Mouse (Mus musculus) heart, embryonic 14.5 days (tissue): Measurements from ENCODE around the gene Adamts6. TPM values are rescaled to one million over a fixed set of nuclear protein-coding genes. Genes with fewer than 3 reads are reported as not detected.

Source experiments
- ATAC-seq: fragments of 200-750 bp; cut with Nextera tagmentation; 2 replicates; pipeline ENCODE4 v1.8.0; 2017; ENCODE audit warnings: low read depth, moderate TSS enrichment; ENCODE audit not compliant: insufficient number of reproducible peaks, insufficient read depth, low FRiP score
- H3K27ac ChIP-seq, 2 experiments: fragments of 200-500 bp in 1 of 2; fragments of 300-500 bp in 1 of 2; sonication (generic) in 1 of 2; replicated peaks in 1 of 2; 2 replicates each; pipeline ENCODE4 v1.5.1; 2012 to 2014; ENCODE audit warnings: low read depth in 2 of 2, low read length in 2 of 2, control low read depth in 1 of 2, mild to moderate bottlenecking in 1 of 2, mixed read lengths in 1 of 2; ENCODE audit not compliant: control insufficient read depth in 1 of 2, insufficient read depth in 1 of 2
- H3K27me3 ChIP-seq: fragments of 300-500 bp; sonication (generic); 2 replicates; pipeline ENCODE4 v1.6.1; 2014; ENCODE audit warnings: mild to moderate bottlenecking, low read length, control low read depth; ENCODE audit not compliant: control insufficient read depth, insufficient read depth
- H3K36me3 ChIP-seq: fragments of 300-500 bp; sonication (generic); 2 replicates; pipeline ENCODE4 v1.6.1; 2014; ENCODE audit warnings: mild to moderate bottlenecking, control low read depth, low read length, mixed read lengths; ENCODE audit not compliant: control insufficient read depth, insufficient read depth
- H3K4me1 ChIP-seq, 2 experiments: fragments of 200-500 bp in 1 of 2; fragments of 300-500 bp in 1 of 2; sonication (generic) in 1 of 2; 2 replicates each; pipeline ENCODE4 v1.6.1; 2012 to 2014; ENCODE audit warnings: low read length in 2 of 2, control low read depth in 1 of 2, mixed read lengths in 1 of 2; ENCODE audit not compliant: control insufficient read depth in 2 of 2, insufficient read depth in 2 of 2
- H3K4me2 ChIP-seq: fragments of 300-500 bp; sonication (generic); 2 replicates; pipeline ENCODE4 v1.6.1; 2014; ENCODE audit warnings: mild to moderate bottlenecking, low read length
- H3K4me3 ChIP-seq, 2 experiments: fragments of 200-500 bp in 1 of 2; fragments of 300-500 bp in 1 of 2; sonication (generic) in 1 of 2; 2 replicates each; pipeline ENCODE4 v1.5.1; 2012 to 2014; ENCODE audit warnings: low read length in 2 of 2, mild to moderate bottlenecking in 2 of 2, control low read depth in 1 of 2, low read depth in 1 of 2, moderate library complexity in 1 of 2; ENCODE audit not compliant: control insufficient read depth in 1 of 2, insufficient read depth in 1 of 2
- H3K9ac ChIP-seq: fragments of 300-500 bp; sonication (generic); 2 replicates; pipeline ENCODE4 v1.6.1; 2014; ENCODE audit warnings: mild to moderate bottlenecking, low read length
- H3K9me3 ChIP-seq: fragments of 300-500 bp; sonication (generic); 2 replicates; pipeline ENCODE4 v1.6.1; 2016; ENCODE audit warnings: low read length, control low read depth; ENCODE audit not compliant: control insufficient read depth
- WGBS: fragments of 180-500 bp; shearing (Covaris S2); extraction: QIAGEN DNeasy Blood & Tissue Kit; methylation state at CpG from one replicate; pipeline ENCODE4 v1.1.7; 2014; 5-methylcytosine and 5-hydroxymethylcytosine counted together
- polyA plus RNA-seq: library from polyadenylated mRNA; unstranded; fragments of >200 nt; fragmentation: Nextera tagmentation; extraction: Ambion mirVana; gene quantifications from 2 replicates; pipeline ENCODE4 v1.2.1, GENCODE M21; 2014

Gene Adamts6
- polyA plus RNA-seq, 1 experiment from 2014 or later: 9.8 TPM

GRCm38 (mm10) chr13:104289176-104289575 lies 1.5 kb downstream of the Adamts6 start:
- H3K27me3 ChIP-seq: no peaks in the 10 kb centered on the region
- no peaks in the 10 kb centered on the region for H3K9me3 ChIP-seq
- peak overlapping the region in 1 of 2 experiments; percentile 50; a peak in 2 of 4 replicates for H3K4me3 ChIP-seq
- H3K4me2 ChIP-seq: peak overlapping the region; percentile 79
- H3K9ac ChIP-seq: peak overlapping the region; percentile 86
- peak overlapping the region in 1 of 2 experiments; percentile 94; a peak in 1 of 4 replicates for H3K27ac ChIP-seq
- ATAC-seq: no peak
- peaks cover 0 to 6% of the 10 kb centered on the region in 2 experiments; a peak in 1 of 4 replicates for H3K4me1 ChIP-seq
- no peaks in the 10 kb centered on the region for H3K36me3 ChIP-seq

- Histone ChIP-seq H3K27me3 (no peaks in the 10 kb centered on the region), H3K36me3 (peaks cover 43% of the 10 kb centered on the region), H3K9me3 (no peaks in the 10 kb centered on the region), H3K9ac (no peak overlapping the region), H3K4me2 (no peak overlapping the region), H3K4me1 (peaks cover 0 to 10% of the 10 kb centered on the region in 2 experiments; a peak in 3 of 4 replicates), H3K4me3 (no peak overlapping the region), H3K27ac (no peak overlapping the region)
- no peak for ATAC-seq
- WGBS: 79% methylated on average over 1 of the region's 1 CpGs
Measured at GRCm38 (mm10) chr13:104295472-104295871, 7.8 kb downstream of the Adamts6 start.

GRCm38 (mm10) chr13:104329336-104329735 lies 41.7 kb downstream of the Adamts6 start:
- Histone ChIP-seq H3K9ac (no peak overlapping the region), H3K4me2 (no peak overlapping the region), H3K27me3 (no peaks in the 10 kb centered on the region), H3K27ac (no peak overlapping the region), H3K4me3 (no peak overlapping the region), H3K9me3 (no peaks in the 10 kb centered on the region), H3K4me1 (no peaks in the 10 kb centered on the region), H3K36me3 (peaks cover 16% of the 10 kb centered on the region; the same call in 1 of the 2 replicates)
- no peak for ATAC-seq
- 91% methylated on average over 3 of the region's 3 CpGs for WGBS

GRCm38 (mm10) chr13:104329742-104330141 lies 42.1 kb downstream of the Adamts6 start:
- WGBS: 91% methylated on average over 2 of the region's 2 CpGs
- no peak overlapping the region for H3K4me2 ChIP-seq
- H3K27ac ChIP-seq: no peak overlapping the region
- ATAC-seq: no peak
- H3K27me3 ChIP-seq: no peaks in the 10 kb centered on the region
- peaks cover 16% of the 10 kb centered on the region; the same call in 1 of the 2 replicates for H3K36me3 ChIP-seq
- H3K9me3 ChIP-seq: no peaks in the 10 kb centered on the region
- no peak overlapping the region for H3K4me3 ChIP-seq
- no peak overlapping the region for H3K9ac ChIP-seq
- no peaks in the 10 kb centered on the region for H3K4me1 ChIP-seq

- no peak overlapping the region for H3K9ac ChIP-seq
Measured at GRCm38 (mm10) chr13:104352590-104352989, 65.0 kb downstream of the Adamts6 start.

GRCm38 (mm10) chr13:104393427-104394356 lies 106.1 kb downstream of the Adamts6 start:
- Histone ChIP-seq H3K27ac (no peak overlapping the region), H3K4me3 (no peak overlapping the region), H3K9ac (no peak overlapping the region), H3K9me3 (no peaks in the 10 kb centered on the region), H3K4me1 (no peaks in the 10 kb centered on the region), H3K4me2 (no peak overlapping the region), H3K27me3 (no peaks in the 10 kb centered on the region), H3K36me3 (peaks cover 26% of the 10 kb centered on the region)
- 92% methylated on average over 8 of the region's 8 CpGs for WGBS
- no peak for ATAC-seq

More at GRCm38 (mm10) chr13:104352590-104352989, 65.0 kb downstream of the Adamts6 start:
- H3K27ac ChIP-seq: no peak overlapping the region
- no peak overlapping the region for H3K4me2 ChIP-seq
- no peaks in the 10 kb centered on the region for H3K27me3 ChIP-seq
- H3K9me3 ChIP-seq: no peaks in the 10 kb centered on the region
- no peak overlapping the region for H3K4me3 ChIP-seq
- ATAC-seq: no peak
- H3K36me3 ChIP-seq: peaks cover 19% of the 10 kb centered on the region
- H3K4me1 ChIP-seq: no peaks in the 10 kb centered on the region
- 75% methylated on average over 5 of the region's 5 CpGs for WGBS

DNA sequence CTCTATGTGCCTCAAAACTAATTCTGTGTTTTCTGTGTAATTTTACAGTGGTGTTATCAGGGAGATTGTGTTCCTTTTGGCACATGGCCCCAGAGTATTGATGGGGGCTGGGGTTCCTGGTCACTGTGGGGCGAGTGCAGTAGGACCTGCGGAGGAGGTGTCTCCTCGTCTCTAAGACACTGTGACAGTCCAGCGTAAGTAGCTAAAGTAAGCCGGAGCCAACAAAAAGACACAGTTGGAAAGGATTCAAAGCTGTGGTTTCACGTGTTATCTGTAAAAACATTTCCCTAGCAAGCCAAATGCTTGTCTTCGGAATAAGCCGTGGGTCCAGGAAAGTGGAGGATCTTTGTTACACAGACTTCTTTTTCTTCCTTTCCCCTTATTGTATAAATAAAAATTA lies 110.2 kb downstream of the Adamts6 start:
- no peaks in the 10 kb centered on the region for H3K27me3 ChIP-seq
- WGBS: 51% methylated on average over 8 of the region's 8 CpGs
- no peak for ATAC-seq
- H3K9me3 ChIP-seq: no peaks in the 10 kb centered on the region
- H3K4me3 ChIP-seq: no peak overlapping the region
- H3K9ac ChIP-seq: no peak overlapping the region
- no peaks in the 10 kb centered on the region for H3K4me1 ChIP-seq
- no peak overlapping the region for H3K4me2 ChIP-seq
- H3K36me3 ChIP-seq: peaks cover 29% of the 10 kb centered on the region
- no peak overlapping the region for H3K27ac ChIP-seq
